Mouse (Mus musculus): ENCODE data around the gene Nav2. TPM values are rescaled to one million over a fixed set of nuclear protein-coding genes. Genes with fewer than 3 reads are reported as not detected.
A peak's percentile ranks its signal among the peaks of the same experiment; 100 is the strongest.

The Nav2 gene
- polyA plus RNA-seq, 1 experiment from 2014 or later, result 8.3 TPM

GRCm38 (mm10) chr7:49505024-49505423 lies 596.5 kb downstream of the Nav2 start:
- H3K4me1 ChIP-seq, result peaks cover 36% of the 10 kb centered on the region
- no peaks in the 10 kb centered on the region for H3K36me3 ChIP-seq
- H3K4me3 ChIP-seq, result no peak overlapping the region
- no peaks in the 10 kb centered on the region for H3K9me3 ChIP-seq (replicated peaks)
- 26% methylated on average over 3 of the region's 3 CpGs for WGBS
- peak overlapping the region; percentile 73 for H3K27ac ChIP-seq
- no peak for DNase-seq (ENCODE audit: low spot score)
- peaks cover 46% of the 10 kb centered on the region for H3K27me3 ChIP-seq (ENCODE audit: low read depth, poor library complexity, severe bottlenecking)

- H3K27me3 ChIP-seq (ENCODE audit: low read depth, poor library complexity, severe bottlenecking), result peaks cover 40% of the 10 kb centered on the region
- no peak overlapping the region for H3K27ac ChIP-seq
- no peak for DNase-seq (ENCODE audit: low spot score)
- no peak overlapping the region for H3K4me3 ChIP-seq
- peaks cover 42% of the 10 kb centered on the region for H3K4me1 ChIP-seq
- H3K9me3 ChIP-seq (replicated peaks), result no peaks in the 10 kb centered on the region
- H3K36me3 ChIP-seq, result no peaks in the 10 kb centered on the region
- WGBS, result 88% methylated on average over 12 of the region's 12 CpGs
Observed at GRCm38 (mm10) chr7:49506085-49506820, 597.7 kb downstream of the Nav2 start.

- Histone ChIP-seq H3K27me3 (ENCODE audit: low read depth, poor library complexity, severe bottlenecking) (peaks cover 33% of the 10 kb centered on the region; the same call in 1 of the 2 replicates), H3K4me1 (peaks cover 55% of the 10 kb centered on the region), H3K4me3 (no peak overlapping the region), H3K36me3 (no peaks in the 10 kb centered on the region), H3K27ac (no peak overlapping the region), H3K9me3 (replicated peaks) (no peaks in the 10 kb centered on the region)
- no peak for DNase-seq (ENCODE audit: low spot score)
- WGBS, result 85% methylated on average over 7 of the region's 7 CpGs
Observed at GRCm38 (mm10) chr7:49507943-49508506, 599.5 kb downstream of the Nav2 start.

- WGBS, result 48% methylated on average over 7 of the region's 7 CpGs
- peaks cover 26% of the 10 kb centered on the region; the same call in 1 of the 2 replicates for H3K27me3 ChIP-seq (ENCODE audit: low read depth, poor library complexity, severe bottlenecking)
- no peak for DNase-seq (ENCODE audit: low spot score)
- H3K27ac ChIP-seq, result peak overlapping the region; percentile 21; the same call in 1 of the 2 replicates
- no peaks in the 10 kb centered on the region for H3K9me3 ChIP-seq (replicated peaks)
- H3K36me3 ChIP-seq, result no peaks in the 10 kb centered on the region
- peaks cover 23% of the 10 kb centered on the region; the same call in 1 of the 2 replicates for H3K4me1 ChIP-seq
- no peak overlapping the region for H3K4me3 ChIP-seq
Observed at GRCm38 (mm10) chr7:49511820-49512453, 603.4 kb downstream of the Nav2 start.

- DNase-seq (ENCODE audit: low spot score), result no peak
- no peaks in the 10 kb centered on the region for H3K9me3 ChIP-seq (replicated peaks)
- H3K27me3 ChIP-seq (ENCODE audit: low read depth, poor library complexity, severe bottlenecking), result peaks cover 28% of the 10 kb centered on the region; the same call in 1 of the 2 replicates
- peaks cover 23% of the 10 kb centered on the region; the same call in 1 of the 2 replicates for H3K4me1 ChIP-seq
- no peaks in the 10 kb centered on the region for H3K36me3 ChIP-seq
- 83% methylated on average over 6 of the region's 6 CpGs for WGBS
- H3K4me3 ChIP-seq, result no peak overlapping the region
- H3K27ac ChIP-seq, result no peak overlapping the region
Observed at GRCm38 (mm10) chr7:49513763-49514437, 605.4 kb downstream of the Nav2 start.

- DNase-seq (ENCODE audit: low spot score), result no peak
- H3K27ac ChIP-seq, result no peak overlapping the region
- H3K9me3 ChIP-seq (replicated peaks), result no peaks in the 10 kb centered on the region
- no peak overlapping the region for H3K4me3 ChIP-seq
- 96% methylated on average over 2 of the region's 2 CpGs for WGBS
- H3K36me3 ChIP-seq, result no peaks in the 10 kb centered on the region
- peaks cover 22% of the 10 kb centered on the region for H3K4me1 ChIP-seq
- peaks cover 21% of the 10 kb centered on the region; the same call in 1 of the 2 replicates for H3K27me3 ChIP-seq (ENCODE audit: low read depth, poor library complexity, severe bottlenecking)
Observed at GRCm38 (mm10) chr7:49515012-49515411, 606.5 kb downstream of the Nav2 start.

- Histone ChIP-seq H3K36me3 (no peaks in the 10 kb centered on the region), H3K27ac (0 out of 2 replicates have a peak overlapping the region, but pooled peaks have one; percentile 21), H3K27me3 (ENCODE audit: low read depth, poor library complexity, severe bottlenecking) (peaks cover 22% of the 10 kb centered on the region), H3K9me3 (replicated peaks) (no peaks in the 10 kb centered on the region), H3K4me3 (no peak overlapping the region), H3K4me1 (peaks cover 50% of the 10 kb centered on the region)
- 56% methylated on average over 2 of the region's 2 CpGs for WGBS
- DNase-seq (ENCODE audit: low spot score), result no peak
Observed at GRCm38 (mm10) chr7:49520504-49520903, 612.0 kb downstream of the Nav2 start.

GRCm38 (mm10) chr7:49521349-49521748 lies 612.8 kb downstream of the Nav2 start:
- WGBS, result 22% methylated on average over 4 of the region's 4 CpGs
- H3K4me1 ChIP-seq, result peaks cover 58% of the 10 kb centered on the region
- no peak overlapping the region for H3K4me3 ChIP-seq

GRCm38 (mm10) chr7:49521976-49522375 lies 613.5 kb downstream of the Nav2 start:
- Histone ChIP-seq H3K27me3 (ENCODE audit: low read depth, poor library complexity, severe bottlenecking) (peaks cover 22% of the 10 kb centered on the region), H3K4me3 (peak overlapping the region; percentile 58), H3K9me3 (replicated peaks) (no peaks in the 10 kb centered on the region), H3K36me3 (no peaks in the 10 kb centered on the region), H3K27ac (peak overlapping the region; percentile 81), H3K4me1 (peaks cover 61% of the 10 kb centered on the region)
- no peak for DNase-seq (ENCODE audit: low spot score)
- 3% methylated on average over 9 of the region's 9 CpGs for WGBS

More at GRCm38 (mm10) chr7:49521349-49521748, 612.8 kb downstream of the Nav2 start:
- no peak for DNase-seq (ENCODE audit: low spot score)
- Histone ChIP-seq H3K36me3 (no peaks in the 10 kb centered on the region), H3K27ac (peak overlapping the region; percentile 81; the same call in 1 of the 2 replicates), H3K9me3 (replicated peaks) (no peaks in the 10 kb centered on the region), H3K27me3 (ENCODE audit: low read depth, poor library complexity, severe bottlenecking) (peaks cover 22% of the 10 kb centered on the region)

- Histone ChIP-seq H3K9me3 (replicated peaks) (no peaks in the 10 kb centered on the region), H3K27me3 (ENCODE audit: low read depth, poor library complexity, severe bottlenecking) (peaks cover 22% of the 10 kb centered on the region), H3K36me3 (no peaks in the 10 kb centered on the region), H3K4me1 (peaks cover 67% of the 10 kb centered on the region), H3K4me3 (peak overlapping the region; percentile 58), H3K27ac (peak overlapping the region; percentile 81)
- WGBS, result 1% methylated on average over 24 of the region's 24 CpGs
- DNase-seq (ENCODE audit: low spot score), result peak; percentile 77
Observed at GRCm38 (mm10) chr7:49522411-49523114, 614.0 kb downstream of the Nav2 start.

- DNase-seq (ENCODE audit: low spot score), result no peak
- Histone ChIP-seq H3K27ac (peak overlapping the region; percentile 81), H3K4me3 (peak overlapping the region; percentile 58), H3K9me3 (replicated peaks) (no peaks in the 10 kb centered on the region), H3K27me3 (ENCODE audit: low read depth, poor library complexity, severe bottlenecking) (peaks cover 17% of the 10 kb centered on the region), H3K36me3 (no peaks in the 10 kb centered on the region), H3K4me1 (peaks cover 72% of the 10 kb centered on the region)
- 12% methylated on average over 4 of the region's 4 CpGs for WGBS
Observed at GRCm38 (mm10) chr7:49523115-49523445, 614.6 kb downstream of the Nav2 start.

- peak overlapping the region; percentile 81 for H3K27ac ChIP-seq
- WGBS, result 18% methylated on average over 5 of the region's 5 CpGs
- DNase-seq (ENCODE audit: low spot score), result no peak
Observed at GRCm38 (mm10) chr7:49523729-49524128, 615.2 kb downstream of the Nav2 start.

More at GRCm38 (mm10) chr7:49523729-49524128, 615.2 kb downstream of the Nav2 start:
- Histone ChIP-seq H3K9me3 (replicated peaks) (no peaks in the 10 kb centered on the region), H3K4me1 (peaks cover 78% of the 10 kb centered on the region), H3K27me3 (ENCODE audit: low read depth, poor library complexity, severe bottlenecking) (peaks cover 17% of the 10 kb centered on the region), H3K36me3 (no peaks in the 10 kb centered on the region), H3K4me3 (peak overlapping the region; percentile 58)
